Mouse (Mus musculus): ENCODE measurements at regions not wholly inside any gene's neighbourhood (a gene's known extent, or its start where the extent isn't known, plus 50 kb on each side); places are given as distances from the start of the nearest gene placed in this dataset.

DNA sequence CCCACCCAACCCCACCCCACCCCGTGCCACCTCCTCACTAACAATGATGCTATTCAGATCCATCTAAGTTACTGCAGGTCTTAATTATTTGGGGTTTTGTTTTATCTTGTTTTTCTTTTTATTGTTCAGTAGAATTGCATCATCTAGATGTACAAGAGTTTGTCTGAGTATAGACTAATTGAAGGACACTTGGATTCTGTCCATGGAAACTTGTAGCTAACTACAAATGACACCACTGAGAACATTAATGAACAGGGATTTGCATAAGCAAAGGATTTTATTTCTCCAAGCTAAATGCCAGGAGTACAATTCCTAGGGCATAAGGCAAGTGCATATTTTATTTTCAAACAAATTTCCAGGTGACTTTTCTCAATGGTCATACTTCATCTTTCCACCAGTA, 318.4 kb upstream of the Slc7a11 start:
- no peak for DNase-seq (ENCODE audit: low spot score in 2 of 2)

- no peak for DNase-seq (ENCODE audit: low spot score in 2 of 2)
Measured at GRCm38 (mm10) chr3:50758106-50758505, 314.7 kb upstream of the Slc7a11 start.

DNA sequence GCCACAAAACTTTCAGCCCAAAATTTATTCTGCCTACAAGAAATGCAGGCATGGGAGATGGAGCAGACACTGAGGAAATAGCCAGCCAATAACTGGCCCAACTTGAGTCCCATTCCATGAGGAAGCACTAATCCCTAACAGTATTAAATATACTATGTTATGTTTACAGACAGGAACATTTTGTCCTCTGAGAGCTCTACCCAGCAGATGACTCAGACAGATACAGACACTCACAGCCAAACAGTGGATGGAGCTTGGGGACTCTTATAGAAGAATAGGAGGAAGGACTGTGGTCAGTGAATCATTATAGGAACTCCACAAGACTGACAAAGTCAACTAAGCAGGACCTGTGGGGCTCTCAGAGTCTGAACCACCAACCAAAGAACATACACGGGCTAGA, 293.8 kb upstream of the Slc7a11 start:
- DNase-seq (ENCODE audit: low spot score in 2 of 2), result no peak

- DNase-seq (ENCODE audit: low spot score in 2 of 2), result no peak
Measured at GRCm38 (mm10) chr3:50719035-50719434, 275.6 kb upstream of the Slc7a11 start.

DNA sequence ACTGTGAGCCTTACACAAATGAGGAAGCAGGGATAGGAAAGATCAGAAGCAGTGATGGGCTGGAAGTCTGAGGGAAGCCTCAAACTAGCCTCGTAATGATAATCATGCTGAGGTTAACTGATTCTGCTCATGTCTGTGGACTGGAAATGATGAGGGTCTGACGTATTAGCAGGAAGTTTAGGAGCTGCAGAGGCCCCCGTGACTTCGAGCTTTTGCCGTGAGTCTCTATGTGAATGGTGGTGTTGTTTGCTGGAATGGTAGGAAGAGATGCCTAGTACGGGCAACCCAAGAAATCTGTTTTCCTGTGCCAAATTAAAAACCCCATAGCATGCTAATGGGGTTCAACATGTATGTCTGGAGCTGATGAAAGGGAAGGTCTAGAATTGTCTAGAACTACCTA, 270.0 kb upstream of the Slc7a11 start:
- DNase-seq (ENCODE audit: low spot score in 2 of 2), result no peak

- no peak for DNase-seq (ENCODE audit: low spot score in 2 of 2)
Measured at GRCm38 (mm10) chr3:50709415-50709989, 266.1 kb upstream of the Slc7a11 start.

DNA sequence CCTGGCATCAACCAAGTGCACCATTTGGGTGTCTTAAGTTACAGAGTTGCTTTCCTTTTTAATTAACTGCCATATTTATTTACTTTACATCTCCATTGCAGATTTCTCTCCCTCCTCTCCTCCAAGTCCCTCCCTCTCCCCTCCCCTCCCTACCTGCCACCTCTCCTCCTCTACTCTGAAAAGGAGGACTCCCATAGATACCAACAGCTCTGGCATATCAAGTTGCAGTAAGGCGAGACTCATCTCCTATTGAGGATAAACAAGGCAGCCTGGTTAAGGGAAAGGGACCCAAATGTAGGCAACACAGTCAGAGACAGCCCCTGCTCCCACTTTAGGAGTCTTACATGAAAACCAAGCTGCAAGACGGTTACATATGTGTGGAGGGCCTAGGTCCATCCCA, 263.3 kb upstream of the Slc7a11 start:
- no peak for DNase-seq (ENCODE audit: low spot score in 2 of 2)

DNA sequence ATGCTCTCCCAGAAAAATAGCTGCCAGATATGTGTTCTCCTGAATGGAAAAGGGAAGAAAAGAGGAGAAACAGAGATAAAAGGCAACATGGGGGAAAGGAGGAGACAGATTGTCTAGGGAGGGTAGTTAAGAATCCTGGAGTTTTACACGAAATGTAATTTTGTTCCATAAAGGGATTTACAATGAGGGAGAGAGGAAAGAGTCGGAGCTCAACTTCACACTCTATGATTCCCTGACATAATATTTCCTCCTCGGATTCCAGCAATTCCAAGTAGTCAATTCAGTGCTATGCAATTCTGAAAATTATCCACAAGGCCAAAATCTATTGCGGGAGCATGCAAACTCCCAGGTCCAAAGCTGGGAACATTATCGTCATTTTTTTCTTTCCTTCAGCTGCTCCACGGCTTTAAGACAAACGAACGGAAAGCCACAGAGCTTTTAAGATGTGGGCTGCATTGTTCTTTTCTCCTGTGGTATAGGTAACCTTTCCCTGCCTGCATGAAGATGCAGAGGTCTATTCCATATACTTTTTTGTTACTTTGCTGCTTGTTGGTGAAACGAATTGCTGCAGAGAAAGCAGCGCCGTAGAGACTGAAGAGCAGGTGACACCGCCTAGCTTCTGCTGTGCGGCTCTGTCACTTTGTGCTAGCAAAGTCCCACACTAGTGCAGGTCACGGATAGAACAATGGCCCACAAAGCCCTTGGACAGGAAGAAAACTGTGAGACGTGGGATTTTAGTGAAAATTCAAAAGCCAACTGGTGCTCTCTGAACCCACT, 251.7 kb upstream of the Slc7a11 start:
- DNase-seq (ENCODE audit: low spot score in 2 of 2), result no peak

DNA sequence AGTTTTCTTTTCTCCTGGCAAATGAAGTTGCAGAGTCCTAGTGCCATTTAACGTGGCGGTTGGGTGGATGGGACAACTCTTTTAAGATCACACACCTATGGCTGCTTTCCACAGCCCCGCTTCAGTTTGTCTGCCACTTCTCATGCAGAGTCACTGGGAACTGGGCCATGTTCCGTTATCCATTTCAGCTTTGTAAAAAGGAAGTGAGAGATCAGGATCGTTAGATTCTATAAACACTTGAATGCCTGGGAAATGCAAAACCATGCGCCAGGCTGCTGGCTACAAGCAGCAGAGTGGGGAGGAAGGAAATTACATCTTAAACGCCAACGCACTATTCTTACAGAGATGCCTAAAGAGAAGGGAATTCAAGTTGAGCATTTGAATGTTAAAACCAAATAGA, 251.1 kb upstream of the Slc7a11 start:
- no peak for DNase-seq (ENCODE audit: low spot score in 2 of 2)

- peak in 1 of 2 experiments; percentile 5 for DNase-seq (ENCODE audit: low spot score in 2 of 2)
Measured at GRCm38 (mm10) chr3:50692306-50692705, 248.9 kb upstream of the Slc7a11 start.

GRCm38 (mm10) chr3:50690750-50691149, 247.3 kb upstream of the Slc7a11 start:
- peak in 1 of 2 experiments; percentile 1 for DNase-seq (ENCODE audit: low spot score in 2 of 2)

GRCm38 (mm10) chr3:50689375-50689774, 246.0 kb upstream of the Slc7a11 start:
- DNase-seq (ENCODE audit: low spot score in 2 of 2), result peak; percentile 55 to 60

DNA sequence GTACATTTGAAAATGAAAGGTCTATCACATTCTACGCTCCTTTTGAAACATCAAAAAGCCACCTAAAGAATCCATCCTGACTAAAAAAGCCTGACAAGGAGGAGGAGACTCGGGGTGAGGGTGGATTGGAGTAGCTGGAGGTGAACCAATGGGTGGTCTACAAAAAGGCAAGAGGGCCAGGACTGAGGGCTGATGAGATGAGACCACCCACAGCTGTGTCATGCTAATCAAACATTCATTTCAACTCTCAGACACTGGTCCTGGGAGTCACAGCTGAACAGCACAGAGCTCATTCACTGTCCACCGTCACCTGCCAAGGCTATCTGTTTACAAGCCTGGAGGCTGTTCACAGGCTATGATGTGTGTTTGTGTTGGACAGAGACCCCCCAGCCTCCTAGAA, 244.3 kb upstream of the Slc7a11 start:
- peak in 1 of 2 experiments; percentile 41 for DNase-seq (ENCODE audit: low spot score in 2 of 2)

GRCm38 (mm10) chr3:50678611-50678988, 235.2 kb upstream of the Slc7a11 start:
- DNase-seq (ENCODE audit: low spot score in 2 of 2), result peak in 1 of 2 experiments; percentile 2

GRCm38 (mm10) chr3:50677953-50678610, 234.7 kb upstream of the Slc7a11 start:
- DNase-seq (ENCODE audit: low spot score in 2 of 2), result peak in 1 of 2 experiments; percentile 17

- DNase-seq (ENCODE audit: low spot score in 2 of 2), result peak; percentile 94 to 95
Measured at GRCm38 (mm10) chr3:50675769-50676168, 232.4 kb upstream of the Slc7a11 start.

DNA sequence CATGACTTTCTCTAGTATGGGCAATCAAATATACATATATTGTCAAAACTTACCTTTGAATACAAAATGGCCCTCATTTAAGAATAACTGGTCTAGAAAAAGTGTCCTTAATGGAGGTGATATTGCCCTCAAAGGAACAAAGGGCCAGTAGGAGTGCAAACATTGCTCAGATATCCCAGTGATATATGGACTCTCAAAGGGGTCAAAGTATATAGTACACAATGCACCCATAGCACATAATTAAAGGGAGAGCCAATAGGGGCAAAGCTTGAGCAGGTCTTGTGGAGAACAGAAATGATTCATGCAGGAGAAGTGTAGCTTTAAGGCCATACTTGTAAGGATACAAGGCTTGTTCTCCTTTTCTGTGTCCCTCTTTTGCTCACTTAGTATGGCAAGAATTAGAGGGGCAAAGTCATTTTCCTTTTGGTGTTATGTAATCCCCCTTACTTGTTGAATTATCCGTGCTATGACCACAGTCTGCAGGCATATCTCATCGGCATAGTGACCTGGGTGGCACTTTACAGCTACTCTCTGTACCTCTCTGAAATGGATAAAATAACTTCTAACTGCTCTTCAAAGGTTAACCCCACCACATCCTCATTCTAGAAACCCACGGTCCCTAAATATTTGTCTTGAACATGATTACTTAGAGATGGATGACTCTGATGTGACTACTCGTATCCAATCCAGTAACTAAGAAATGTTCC, 231.6 kb upstream of the Slc7a11 start:
- peak in 1 of 2 experiments; percentile 2 for DNase-seq (ENCODE audit: low spot score in 2 of 2)

- DNase-seq (ENCODE audit: low spot score in 2 of 2), result no peak
Measured at GRCm38 (mm10) chr3:50665316-50665715, 221.9 kb upstream of the Slc7a11 start.

- DNase-seq (ENCODE audit: low spot score in 2 of 2), result peak; percentile 32 to 36
Measured at GRCm38 (mm10) chr3:50660966-50661365, 217.6 kb upstream of the Slc7a11 start.

DNA sequence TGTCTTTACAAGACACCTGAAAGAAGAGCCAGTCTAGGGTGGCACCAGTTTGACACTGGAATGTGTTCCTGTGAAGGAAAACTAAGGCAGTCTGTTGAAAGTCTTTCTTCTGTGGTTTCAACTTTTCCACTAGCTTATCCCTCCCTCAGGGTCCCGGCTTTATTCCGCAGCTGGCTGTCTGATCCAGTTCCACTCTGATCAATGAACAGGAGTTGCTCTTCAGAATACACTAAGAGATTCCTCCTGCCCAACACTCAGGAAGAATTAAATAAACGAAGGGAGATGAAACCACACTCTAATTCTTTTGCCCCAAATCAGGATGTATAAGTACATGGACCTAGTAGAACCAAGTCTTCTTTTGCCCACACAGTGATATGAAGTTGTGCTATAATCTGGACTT, 217.2 kb upstream of the Slc7a11 start:
- DNase-seq (ENCODE audit: low spot score in 2 of 2), result no peak

GRCm38 (mm10) chr3:50657890-50658289, 214.5 kb upstream of the Slc7a11 start:
- no peak for DNase-seq (ENCODE audit: low spot score in 2 of 2)

DNA sequence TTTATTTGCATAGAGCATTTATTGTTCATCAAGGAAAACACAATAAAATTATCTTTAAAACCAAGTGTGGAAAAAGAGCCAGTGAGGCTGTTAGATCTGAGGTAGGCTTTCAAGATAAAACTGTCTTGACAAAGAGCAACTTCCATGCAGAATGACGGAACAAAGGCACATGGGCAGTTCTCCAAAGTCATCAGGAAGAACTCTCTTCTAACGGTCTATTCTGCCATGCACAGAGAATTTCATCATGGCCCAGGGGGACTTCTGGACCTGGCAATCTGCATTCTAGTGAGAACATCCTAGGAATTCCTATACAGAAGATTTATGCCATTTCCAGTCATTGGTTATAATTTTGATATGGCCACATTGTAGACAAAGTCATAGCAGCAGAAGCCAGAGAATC, 211.0 kb upstream of the Slc7a11 start:
- no peak for DNase-seq (ENCODE audit: low spot score in 2 of 2)

All from thymus, postnatal 10 days (tissue).